Mouse (Mus musculus): ENCODE measurements around the gene Zcchc4.

Zcchc4 gene

GRCm38 (mm10) chr5:52868918-52869703 is 93.9 kb downstream of the Zcchc4 start:
- no peak for DNase-seq (ENCODE audit: extremely low spot score, low read depth, low spot score)

GRCm38 (mm10) chr5:52871461-52871860 is 96.3 kb downstream of the Zcchc4 start:
- DNase-seq (ENCODE audit: extremely low spot score, low read depth, low spot score) = no peak

- no peak for DNase-seq (ENCODE audit: extremely low spot score, low read depth, low spot score)
Measured at GRCm38 (mm10) chr5:52871986-52872385, 96.8 kb downstream of the Zcchc4 start.
